Mouse (Mus musculus) stomach, embryonic 14.5 days (tissue): ENCODE measurements around the gene Gprc5d. TPM values are rescaled to one million over a fixed set of nuclear protein-coding genes. Genes with fewer than 3 reads are reported as not detected.

ENCODE experiments used
- ATAC-seq: fragments of 200-750 bp; cut with Nextera tagmentation; 2 replicates; pipeline ENCODE4 v1.8.0; 2017; ENCODE audit warnings: low read depth, moderate TSS enrichment; ENCODE audit not compliant: insufficient number of reproducible peaks, insufficient read depth, low FRiP score
- H3K27ac ChIP-seq: fragments of 300-500 bp; sonication (generic); 2 replicates; pipeline ENCODE4 v1.5.1; 2014; ENCODE audit warnings: mild to moderate bottlenecking, low read length, moderate library complexity, mixed read lengths
- H3K27me3 ChIP-seq: fragments of 300-500 bp; sonication (generic); 2 replicates; pipeline ENCODE4 v1.6.1; 2014; ENCODE audit warnings: low read length, control low read depth, mixed read lengths; ENCODE audit not compliant: control insufficient read depth, insufficient read depth
- H3K36me3 ChIP-seq: fragments of 300-500 bp; sonication (generic); 2 replicates; pipeline ENCODE4 v1.6.1; 2014; ENCODE audit warnings: mild to moderate bottlenecking, control low read depth, low read length, moderate library complexity, mixed read lengths; ENCODE audit not compliant: control insufficient read depth, insufficient read depth
- H3K4me1 ChIP-seq: fragments of 300-500 bp; sonication (generic); 2 replicates; pipeline ENCODE4 v1.6.1; 2014; ENCODE audit warnings: low read length, control low read depth, mixed read lengths; ENCODE audit not compliant: control insufficient read depth, insufficient read depth
- H3K4me2 ChIP-seq: fragments of 300-500 bp; sonication (generic); replicated peaks from 2 replicates; pipeline ENCODE4 v1.6.1; 2014; ENCODE audit warnings: low read depth, low read length, control low read depth
- H3K4me3 ChIP-seq: fragments of 300-500 bp; sonication (generic); 2 replicates; pipeline ENCODE4 v1.5.1; 2014; ENCODE audit warnings: low read depth, low read length, control low read depth
- H3K9ac ChIP-seq: fragments of 300-500 bp; sonication (generic); replicated peaks from 2 replicates; pipeline ENCODE4 v1.6.1; 2014; ENCODE audit warnings: low read depth, mild to moderate bottlenecking, control low read depth, low read length, moderate library complexity, mixed read lengths
- H3K9me3 ChIP-seq: fragments of 300-500 bp; sonication (generic); 2 replicates; pipeline ENCODE4 v1.6.1; 2016; ENCODE audit warnings: low read depth, low read length, control low read depth; ENCODE audit not compliant: control insufficient read depth
- WGBS: fragments of 180-500 bp; shearing (Covaris S2); extraction: QIAGEN DNeasy Blood & Tissue Kit; methylation state at CpG from one replicate; pipeline ENCODE4 v1.1.7; 2014; 5-methylcytosine and 5-hydroxymethylcytosine counted together
- polyA plus RNA-seq: library from polyadenylated mRNA; unstranded; fragments of >200 nt; fragmentation: Nextera tagmentation; extraction: Ambion mirVana; gene quantifications from 2 replicates; pipeline ENCODE4 v1.2.1, GENCODE M21; 2014

Gprc5d gene
- polyA plus RNA-seq, 1 experiment from 2014 or later: not detected

- ATAC-seq: no peak
- H3K4me2 ChIP-seq: no peak overlapping the region
- H3K27me3 ChIP-seq: no peaks in the 10 kb centered on the region
- no peak overlapping the region for H3K9ac ChIP-seq
- no peak overlapping the region for H3K4me3 ChIP-seq
- no peaks in the 10 kb centered on the region for H3K9me3 ChIP-seq
- no peaks in the 10 kb centered on the region; the same call in 1 of the 2 replicates for H3K4me1 ChIP-seq
- H3K27ac ChIP-seq: no peak overlapping the region
- WGBS: 92% methylated on average over 5 of the region's 5 CpGs
- H3K36me3 ChIP-seq: no peaks in the 10 kb centered on the region; the same call in 1 of the 2 replicates
Observed at GRCm38 (mm10) chr6:135143151-135143550, 25.1 kb upstream of the Gprc5d start.

DNA sequence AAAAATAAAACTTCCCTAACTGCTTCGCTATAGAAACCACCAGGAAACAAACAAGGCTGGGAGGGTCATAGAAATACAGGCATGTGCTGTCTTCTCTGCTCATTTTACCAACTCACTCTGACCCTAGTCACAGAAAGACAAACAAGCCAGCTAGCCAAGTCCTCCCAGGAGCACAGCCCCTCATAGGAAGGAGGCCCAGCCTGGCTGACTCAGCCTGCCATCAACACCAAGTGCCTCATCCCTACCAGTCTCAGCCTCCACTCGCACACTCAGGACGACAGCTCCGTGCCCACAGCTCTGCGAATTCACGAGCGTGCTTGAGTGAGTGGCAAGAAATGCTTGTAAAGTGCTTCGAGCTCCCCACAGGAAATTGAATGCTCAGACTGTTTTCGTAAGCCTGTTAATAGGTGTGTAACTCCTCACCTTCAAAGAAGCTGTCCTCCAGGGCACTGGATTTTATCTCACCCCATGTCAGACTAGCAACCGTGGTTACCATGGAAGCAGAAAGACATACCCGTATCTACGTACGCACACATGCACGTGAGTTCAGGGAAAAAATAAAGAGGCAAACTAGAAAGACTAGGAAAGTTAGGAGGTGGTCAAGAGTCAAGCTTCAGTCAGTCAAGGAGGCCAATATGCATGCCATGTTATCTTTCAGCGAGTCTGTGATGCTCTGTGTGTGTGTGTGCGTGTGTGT, 23.5 kb upstream of the Gprc5d start:
- Histone ChIP-seq H3K9me3 (no peaks in the 10 kb centered on the region), H3K36me3 (no peaks in the 10 kb centered on the region), H3K4me2 (no peak overlapping the region), H3K9ac (no peak overlapping the region), H3K27me3 (no peaks in the 10 kb centered on the region), H3K4me1 (no peaks in the 10 kb centered on the region; the same call in 1 of the 2 replicates), H3K27ac (no peak overlapping the region), H3K4me3 (no peak overlapping the region)
- no peak for ATAC-seq
- 58% methylated on average over 16 of the region's 16 CpGs for WGBS

DNA sequence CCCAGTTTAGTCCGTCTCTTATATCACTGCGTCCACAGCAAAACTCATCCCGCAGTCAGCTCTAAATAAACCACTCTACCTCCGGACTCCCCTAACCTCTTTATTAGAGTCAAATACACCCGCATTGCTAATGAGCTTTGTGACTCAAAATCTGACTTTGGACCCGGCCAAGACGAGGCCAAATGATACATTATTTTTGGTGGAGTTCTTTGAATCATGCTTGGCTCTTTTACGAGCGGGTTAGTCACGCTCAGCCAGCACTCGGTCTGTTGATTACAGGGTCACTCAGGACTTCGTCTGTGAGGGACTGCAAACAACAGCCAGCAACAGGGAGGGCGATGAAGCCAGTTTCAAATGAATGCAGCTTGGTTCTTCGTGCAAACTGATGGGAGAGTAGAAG, 20.7 kb upstream of the Gprc5d start:
- no peak overlapping the region for H3K27ac ChIP-seq
- H3K4me2 ChIP-seq: no peak overlapping the region
- H3K9ac ChIP-seq: no peak overlapping the region
- H3K27me3 ChIP-seq: no peaks in the 10 kb centered on the region
- H3K4me1 ChIP-seq: no peaks in the 10 kb centered on the region; the same call in 1 of the 2 replicates
- H3K36me3 ChIP-seq: no peaks in the 10 kb centered on the region
- WGBS: 83% methylated on average over 14 of the region's 14 CpGs
- no peak overlapping the region for H3K4me3 ChIP-seq
- no peak for ATAC-seq
- no peaks in the 10 kb centered on the region for H3K9me3 ChIP-seq

DNA sequence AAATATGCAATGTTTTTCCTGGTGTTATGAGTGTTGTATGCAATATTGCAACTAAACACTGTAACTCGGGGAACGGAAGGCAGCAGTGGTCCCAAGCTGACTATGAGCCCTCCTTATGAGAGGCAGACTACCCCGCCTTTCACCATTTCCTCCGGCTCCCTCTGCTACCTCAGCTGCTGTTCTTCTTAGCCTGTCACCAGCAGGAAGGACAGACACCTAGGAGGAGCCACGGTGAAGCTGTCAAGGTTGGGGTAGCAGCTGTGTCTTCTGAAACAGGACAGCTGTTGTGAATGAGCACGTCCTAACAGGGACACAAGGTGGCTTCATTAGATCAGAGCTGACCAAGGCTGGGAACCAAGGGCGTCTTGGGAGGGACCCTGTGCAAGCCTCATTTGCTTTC, 20.1 kb upstream of the Gprc5d start:
- H3K9ac ChIP-seq: no peak overlapping the region
- H3K4me3 ChIP-seq: no peak overlapping the region
- 64% methylated on average over 7 of the region's 7 CpGs for WGBS
- no peak overlapping the region for H3K4me2 ChIP-seq
- no peaks in the 10 kb centered on the region for H3K9me3 ChIP-seq
- H3K27ac ChIP-seq: no peak overlapping the region
- no peaks in the 10 kb centered on the region; the same call in 1 of the 2 replicates for H3K4me1 ChIP-seq
- no peaks in the 10 kb centered on the region for H3K27me3 ChIP-seq
- ATAC-seq: no peak
- H3K36me3 ChIP-seq: no peaks in the 10 kb centered on the region

DNA sequence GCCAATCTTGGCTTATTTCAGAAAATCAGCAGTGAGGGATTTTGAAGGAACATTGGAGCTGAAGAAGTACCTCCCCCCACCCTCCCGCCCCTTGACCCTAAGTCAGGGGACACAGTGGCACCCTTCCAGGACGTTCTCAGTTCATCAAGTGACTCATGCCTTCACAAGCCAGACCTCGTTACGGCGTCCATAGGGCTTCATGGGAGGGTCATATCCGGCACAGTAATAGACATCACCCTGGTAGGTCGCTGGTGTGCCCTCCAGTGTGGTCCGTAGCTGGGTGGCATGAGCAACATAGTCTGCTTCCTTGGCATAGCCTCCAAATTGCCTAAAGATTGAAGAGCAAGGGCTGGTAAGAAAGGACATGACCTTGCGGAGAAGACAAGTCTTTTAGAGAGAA, 19.7 kb upstream of the Gprc5d start:
- no peaks in the 10 kb centered on the region; the same call in 1 of the 2 replicates for H3K4me1 ChIP-seq
- H3K4me2 ChIP-seq: no peak overlapping the region
- WGBS: 88% methylated on average over 9 of the region's 9 CpGs
- H3K27ac ChIP-seq: no peak overlapping the region
- H3K36me3 ChIP-seq: no peaks in the 10 kb centered on the region
- no peaks in the 10 kb centered on the region for H3K9me3 ChIP-seq
- no peaks in the 10 kb centered on the region for H3K27me3 ChIP-seq
- ATAC-seq: no peak
- H3K9ac ChIP-seq: no peak overlapping the region
- H3K4me3 ChIP-seq: no peak overlapping the region

GRCm38 (mm10) chr6:135136439-135137161, 18.5 kb upstream of the Gprc5d start:
- 34% methylated on average over 11 of the region's 11 CpGs for WGBS
- peak; percentile 39; the same call in 1 of the 2 replicates for ATAC-seq
- H3K4me2 ChIP-seq: no peak overlapping the region

DNA sequence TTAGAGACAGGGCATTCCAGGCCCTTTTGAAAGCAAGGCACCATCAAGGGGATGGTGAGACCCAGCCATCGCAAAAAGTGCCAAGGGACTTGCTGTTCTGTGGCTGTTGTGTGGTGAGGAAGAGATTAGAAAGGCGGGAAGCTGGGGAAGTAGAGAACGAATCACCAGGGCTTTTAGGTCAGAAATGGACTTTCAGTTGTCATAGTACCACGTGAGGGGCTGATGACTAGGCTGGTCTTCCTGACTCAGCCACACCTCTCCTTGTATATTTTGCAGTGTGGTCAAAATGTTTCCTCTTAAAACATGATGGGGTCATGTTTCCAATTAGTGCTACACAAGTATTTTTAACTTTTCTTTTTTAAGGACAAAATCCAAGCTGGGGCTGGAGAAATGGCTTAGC, 17.7 kb upstream of the Gprc5d start:
- Histone ChIP-seq H3K4me3 (no peak overlapping the region), H3K9ac (no peak overlapping the region), H3K9me3 (no peaks in the 10 kb centered on the region), H3K36me3 (no peaks in the 10 kb centered on the region), H3K27ac (no peak overlapping the region), H3K4me1 (no peaks in the 10 kb centered on the region; the same call in 1 of the 2 replicates), H3K27me3 (no peaks in the 10 kb centered on the region), H3K4me2 (no peak overlapping the region)
- WGBS: 70% methylated on average over 4 of the region's 4 CpGs
- ATAC-seq: no peak

More at GRCm38 (mm10) chr6:135136439-135137161, 18.5 kb upstream of the Gprc5d start:
- H3K4me3 ChIP-seq: no peak overlapping the region
- no peaks in the 10 kb centered on the region for H3K9me3 ChIP-seq
- no peak overlapping the region for H3K27ac ChIP-seq
- no peaks in the 10 kb centered on the region for H3K36me3 ChIP-seq
- H3K4me1 ChIP-seq: no peaks in the 10 kb centered on the region; the same call in 1 of the 2 replicates
- no peak overlapping the region for H3K9ac ChIP-seq
- H3K27me3 ChIP-seq: no peaks in the 10 kb centered on the region

DNA sequence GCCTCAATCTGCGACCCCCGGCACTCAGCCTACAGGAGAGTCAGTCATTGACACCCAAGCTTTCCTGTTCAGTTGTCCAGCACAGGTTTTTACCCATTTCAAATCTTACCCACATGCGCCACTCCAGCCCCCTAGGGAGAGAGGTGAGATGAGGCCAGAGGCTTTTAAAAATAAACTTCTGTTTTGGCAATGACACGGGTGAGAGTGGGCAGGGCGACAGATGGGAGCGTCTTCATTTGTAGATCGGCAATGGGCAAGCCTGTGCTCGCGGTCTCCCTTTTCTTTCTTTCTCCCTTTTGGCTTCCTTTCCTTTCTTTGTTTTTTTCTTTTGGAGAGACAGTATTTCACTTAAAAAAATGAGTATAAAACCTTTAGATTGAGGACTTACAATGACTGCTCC, 15.4 kb upstream of the Gprc5d start:
- H3K36me3 ChIP-seq: no peaks in the 10 kb centered on the region
- ATAC-seq: no peak
- H3K4me1 ChIP-seq: no peaks in the 10 kb centered on the region; the same call in 1 of the 2 replicates
- no peak overlapping the region for H3K4me2 ChIP-seq
- no peak overlapping the region for H3K27ac ChIP-seq
- WGBS: 93% methylated on average over 9 of the region's 9 CpGs
- H3K9ac ChIP-seq: no peak overlapping the region
- no peak overlapping the region for H3K4me3 ChIP-seq
- no peaks in the 10 kb centered on the region for H3K27me3 ChIP-seq
- no peaks in the 10 kb centered on the region for H3K9me3 ChIP-seq
